Mouse (Mus musculus) C2C12 (cell line): ENCODE data around the gene Tet1. TPM values are rescaled to one million over a fixed set of nuclear protein-coding genes. Genes with fewer than 3 reads are reported as not detected.

ENCODE experiments used
- polyA plus RNA-seq: library from polyadenylated mRNA; unstranded; fragments of >200 nt; fragmentation: generic; extraction: Trizol; gene quantifications from one replicate; pipeline ENCODE4 v1.2.1, GENCODE M21; 2012; ENCODE audit warnings: missing spikeins

Gene Tet1
- polyA plus RNA-seq, 1 experiment = 0.29 TPM

Other genes with a start within 250 kb of the Tet1 start
- not detected for gene Stox1, start 182.9 kb downstream of the Tet1 start, polyA plus RNA-seq
- 24.7 TPM for gene Ccar1, start 116.7 kb downstream of the Tet1 start, polyA plus RNA-seq
- 3.6 TPM for gene Slc25a16, start 11.6 kb upstream of the Tet1 start, polyA plus RNA-seq
- 5.7 TPM for gene Dna2, start 38.0 kb upstream of the Tet1 start, polyA plus RNA-seq
- 2.4 TPM for gene Rufy2, start 71.2 kb upstream of the Tet1 start, polyA plus RNA-seq
- gene Hnrnph3, start 115.2 kb upstream of the Tet1 start, polyA plus RNA-seq = 15.9 TPM
- gene Pbld2, start 115.3 kb upstream of the Tet1 start, polyA plus RNA-seq = 0.11 TPM
- gene Pbld1, start 151.2 kb upstream of the Tet1 start, polyA plus RNA-seq = 1.4 TPM
- not detected for gene Atoh7, start 190.7 kb upstream of the Tet1 start, polyA plus RNA-seq